Mouse (Mus musculus) liver, postnatal 0 days (tissue): ENCODE results near the gene S100pbp.

Experiments
- CTCF ChIP-seq: sonication (generic); IDR thresholded peaks from 2 replicates; pipeline ENCODE4 v1.5.1; 2016; ENCODE audit warnings: antibody characterized with exemption, low read depth
- EP300 ChIP-seq: IDR thresholded peaks from 2 replicates; pipeline ENCODE4 v1.6.1; 2016; ENCODE audit warnings: antibody characterized with exemption, low read depth, mild to moderate bottlenecking

GRCm38 (mm10) chr4:129122719-129123118 lies 66.8 kb downstream of the S100pbp start:
- TF ChIP-seq CTCF: no peak
- no peak for TF ChIP-seq EP300
